ENCODE assay signal across 8 mouse cellular contexts in the genomic region with DNA sequence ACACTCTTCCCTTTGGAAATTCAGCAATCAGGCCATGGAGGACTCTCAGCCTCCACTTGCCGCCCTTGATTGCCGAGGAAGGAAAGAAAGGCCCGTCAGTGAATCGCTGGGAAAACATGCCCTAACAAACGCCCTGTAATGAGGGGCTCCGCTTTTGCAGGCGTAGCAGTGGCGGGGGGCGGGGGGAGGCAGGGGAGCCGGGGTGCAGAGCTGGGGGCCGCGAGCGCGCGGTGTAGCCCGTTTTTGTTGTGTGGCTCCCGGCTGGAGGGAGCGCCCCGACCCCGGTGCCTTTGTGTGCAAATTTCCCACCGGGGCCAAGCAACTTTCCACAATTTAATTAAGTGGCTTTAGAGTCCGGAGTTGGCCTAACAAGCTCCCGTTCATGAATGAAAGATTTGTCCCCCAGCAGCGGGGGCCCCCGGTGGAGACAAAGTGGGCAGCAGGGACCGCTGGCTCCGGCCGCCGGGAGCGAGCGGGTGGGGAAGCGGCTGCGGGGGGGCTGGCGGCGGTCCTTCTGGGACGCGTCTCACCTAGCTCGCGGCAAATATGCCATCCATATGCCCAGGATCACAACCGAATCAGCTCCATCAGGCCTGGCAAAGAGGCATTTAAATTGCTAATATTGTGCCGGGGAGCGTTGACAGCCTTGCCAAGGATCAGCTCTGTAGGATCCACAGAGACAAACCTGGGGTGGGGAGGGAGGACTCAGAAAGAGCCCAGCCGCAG.
DNase-seq lines count a peak whose midpoint lies in the region; ATAC-seq and TF ChIP-seq lines count a peak whose summit lies in the region.

No protein-coding gene starts in this region.

- H3K9ac ChIP-seq in liver, embryonic 11.5 days (ENCODE audit: low read depth, low read length), result no peak overlapping the region; the same call in 1 of the 2 replicates
- H3K9ac ChIP-seq in forebrain, embryonic 11.5 days (ENCODE audit: low read length), result peak overlapping the region; percentile 63
- H3K9ac ChIP-seq in intestine, embryonic 14.5 days (ENCODE audit: low read length), result peak overlapping the region; percentile 47
- peak overlapping the region; percentile 46 for H3K9ac ChIP-seq in midbrain, postnatal 0 days (replicated peaks; ENCODE audit: low read length, poor library complexity, severe bottlenecking)

- TF ChIP-seq CTCF in midbrain, postnatal 0 days (IDR thresholded peaks at IDR 0.05), result no peak

- WGBS in liver, embryonic 11.5 days, result 3% methylated on average over 43 of the region's 43 CpGs
- under 1% methylated on average over 43 of the region's 43 CpGs for WGBS in forebrain, embryonic 11.5 days
- under 1% methylated on average over 43 of the region's 43 CpGs for WGBS in intestine, embryonic 14.5 days
- under 1% methylated on average over 42 of the region's 43 CpGs for WGBS in midbrain, postnatal 0 days

- H3K27me3 ChIP-seq in liver, embryonic 11.5 days (replicated peaks; ENCODE audit: control insufficient read depth, insufficient read depth, low read length), result peaks cover 26% of the 10 kb centered on the region
- H3K27me3 ChIP-seq in forebrain, embryonic 11.5 days (ENCODE audit: control insufficient read depth, insufficient read depth, low read length), result peaks cover 49% of the 10 kb centered on the region
- H3K27me3 ChIP-seq in intestine, embryonic 14.5 days (replicated peaks; ENCODE audit: control insufficient read depth, insufficient read depth, low read length), result no peaks in the 10 kb centered on the region; the same call in 1 of the 2 replicates
- H3K27me3 ChIP-seq in midbrain, postnatal 0 days (ENCODE audit: insufficient read depth, low read length), result no peaks in the 10 kb centered on the region

- DNase-seq in liver, embryonic 11.5 days (ENCODE audit: low spot score), result peak; percentile 37
- no peak for DNase-seq in liver
- DNase-seq in forebrain, embryonic 11.5 days (ENCODE audit: low spot score), result peak; percentile 85
- DNase-seq in intestine, embryonic 14.5 days (ENCODE audit: low spot score), result peak; percentile 70
- peak; percentile 40 for DNase-seq in midbrain, postnatal 0 days (ENCODE audit: low spot score)
- no peak for DNase-seq in urinary bladder, postnatal 36 days (ENCODE audit: low spot score in 2 of 2)
- no peak for DNase-seq in natural killer cell, adult 2 months (ENCODE audit: low spot score in 2 of 2)

- H3K9me3 ChIP-seq in liver, embryonic 11.5 days (ENCODE audit: control insufficient read depth, low read length), result no peaks in the 10 kb centered on the region
- H3K9me3 ChIP-seq in forebrain, embryonic 11.5 days (ENCODE audit: control insufficient read depth, low read length), result no peaks in the 10 kb centered on the region
- H3K9me3 ChIP-seq in intestine, embryonic 14.5 days (ENCODE audit: control insufficient read depth, low read length), result no peaks in the 10 kb centered on the region
- H3K9me3 ChIP-seq in midbrain, postnatal 0 days (ENCODE audit: low read length), result no peaks in the 10 kb centered on the region

- H3K27ac ChIP-seq in liver, embryonic 11.5 days (ENCODE audit: low read depth, low read length), result no peak overlapping the region
- peak overlapping the region; percentile 85 for H3K27ac ChIP-seq in forebrain, embryonic 11.5 days (ENCODE audit: low read depth, low read length)
- no peak overlapping the region for H3K27ac ChIP-seq in intestine, embryonic 14.5 days (ENCODE audit: low read depth)
- H3K27ac ChIP-seq in midbrain, postnatal 0 days (ENCODE audit: low read depth, low read length), result peak overlapping the region; percentile 59; the same call in 1 of the 2 replicates

- peak overlapping the region; percentile 31 for H3K4me3 ChIP-seq in liver, embryonic 11.5 days (ENCODE audit: low read depth, low read length)
- peak overlapping the region; percentile 31 for H3K4me3 ChIP-seq in forebrain, embryonic 11.5 days (ENCODE audit: low read depth, low read length)
- H3K4me3 ChIP-seq in intestine, embryonic 14.5 days (ENCODE audit: low read depth, low read length), result peak overlapping the region; percentile 32
- peak overlapping the region; percentile 33 for H3K4me3 ChIP-seq in midbrain, postnatal 0 days (ENCODE audit: low read depth, low read length)

- ATAC-seq in liver, embryonic 11.5 days (replicated peaks; ENCODE audit: low FRiP score), result no peak
- peak; percentile 80 for ATAC-seq in forebrain, embryonic 11.5 days (replicated peaks; ENCODE audit: low FRiP score)
- ATAC-seq in intestine, embryonic 14.5 days (replicated peaks; ENCODE audit: low FRiP score, low TSS enrichment, low read depth), result 0 out of 2 replicates have a peak, but pooled peaks have one; percentile 47
- 0 out of 2 replicates have a peak, but pooled peaks have one; percentile 52 for ATAC-seq in midbrain, postnatal 0 days (ENCODE audit: low FRiP score)
- no peak for ATAC-seq in cerebellum, adult (ENCODE audit: insufficient number of reproducible peaks, low FRiP score, low TSS enrichment)

- H3K4me2 ChIP-seq in liver, embryonic 11.5 days, result peak overlapping the region; percentile 66
- peak overlapping the region; percentile 72 for H3K4me2 ChIP-seq in forebrain, embryonic 11.5 days (ENCODE audit: low read depth, low read length, severe bottlenecking)
- H3K4me2 ChIP-seq in intestine, embryonic 14.5 days (ENCODE audit: low read length), result peak overlapping the region; percentile 93
- H3K4me2 ChIP-seq in midbrain, postnatal 0 days (ENCODE audit: low read depth, low read length, poor library complexity, severe bottlenecking), result peak overlapping the region; percentile 88

- no peaks in the 10 kb centered on the region for H3K4me1 ChIP-seq in liver, embryonic 11.5 days (replicated peaks; ENCODE audit: control insufficient read depth, insufficient read depth, low read length)
- H3K4me1 ChIP-seq in forebrain, embryonic 11.5 days (replicated peaks; ENCODE audit: control insufficient read depth, insufficient read depth, low read length), result peaks cover 11% of the 10 kb centered on the region
- peaks cover 17% of the 10 kb centered on the region for H3K4me1 ChIP-seq in intestine, embryonic 14.5 days (replicated peaks; ENCODE audit: control insufficient read depth, insufficient read depth, low read length)
- H3K4me1 ChIP-seq in midbrain, postnatal 0 days (ENCODE audit: insufficient read depth, low read length), result peaks cover 13% of the 10 kb centered on the region; the same call in 1 of the 2 replicates

- H3K36me3 ChIP-seq in liver, embryonic 11.5 days (ENCODE audit: control insufficient read depth, insufficient read depth, low read length), result no peaks in the 10 kb centered on the region
- no peaks in the 10 kb centered on the region for H3K36me3 ChIP-seq in forebrain, embryonic 11.5 days (ENCODE audit: control insufficient read depth, insufficient read depth, low read length)
- no peaks in the 10 kb centered on the region for H3K36me3 ChIP-seq in intestine, embryonic 14.5 days (ENCODE audit: control insufficient read depth, insufficient read depth, low read length)
- no peaks in the 10 kb centered on the region for H3K36me3 ChIP-seq in midbrain, postnatal 0 days (ENCODE audit: insufficient read depth, low read length)

Comparison
In these comparisons a context has a peak if more than half of its experiments do, and no peak if none do; other contexts are left out.
1. DNase-seq: peak in liver, embryonic 11.5 days (single experiment), forebrain, embryonic 11.5 days (single experiment), intestine, embryonic 14.5 days (single experiment) and midbrain, postnatal 0 days (single experiment); none in liver (single experiment), urinary bladder, postnatal 36 days (0 of 2) and natural killer cell, adult 2 months (0 of 2).
2. ATAC-seq: peak in forebrain, embryonic 11.5 days (single experiment), intestine, embryonic 14.5 days (single experiment) and midbrain, postnatal 0 days (single experiment); none in liver, embryonic 11.5 days (single experiment) and cerebellum, adult (single experiment).
3. H3K27ac ChIP-seq: peak in forebrain, embryonic 11.5 days (single experiment) and midbrain, postnatal 0 days (single experiment); none in liver, embryonic 11.5 days (single experiment) and intestine, embryonic 14.5 days (single experiment).
4. Peak in every context shown above with its lines, with median percentiles within 50 percentile points of each other: H3K4me2 ChIP-seq and H3K4me3 ChIP-seq.